In the genomic region with DNA sequence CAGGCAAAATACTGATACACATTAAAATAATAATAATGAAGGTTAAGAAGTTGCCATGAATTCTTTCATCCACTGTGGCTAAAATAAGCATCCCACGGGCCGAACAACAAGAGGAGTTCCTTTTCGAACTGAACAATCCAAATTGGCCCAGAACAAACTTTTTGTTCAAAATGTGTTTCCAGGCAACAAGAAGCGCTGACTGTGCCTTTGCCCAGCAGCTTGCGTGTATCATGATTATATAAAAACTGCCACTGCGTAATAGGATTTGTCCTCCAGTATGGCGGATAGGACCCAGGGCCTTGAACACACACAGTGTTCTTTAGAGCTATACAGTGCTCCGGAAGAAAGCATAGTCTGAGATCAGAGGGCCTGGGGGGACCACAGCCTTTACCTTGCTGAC, we compare ENCODE assay signal across 31 mouse cellular contexts. TPM values are rescaled to one million over a fixed set of nuclear protein-coding genes. Genes with fewer than 3 reads are reported as not detected.
DNase-seq lines count a peak whose midpoint lies in the region; ATAC-seq and TF ChIP-seq lines count a peak whose summit lies in the region.
"Had no signal": no experiment of that assay in that cellular context is flagged by ENCODE, and none has a peak within 500 bp of the region (broad histone marks: within the 10 kb centered on the region; RNA-seq: fewer than 3 reads in every experiment).

No protein-coding gene starts in this region.

- DNase-seq in layer of hippocampus, adult 2 months (ENCODE audit: low spot score in 2 of 2), result no peak
- DNase-seq in layer of hippocampus, adult 8-10 months (ENCODE audit: low spot score in 2 of 2), result no peak
- DNase-seq in midbrain, embryonic 11.5 days (ENCODE audit: low spot score, missing footprints), result peak; percentile 71
- DNase-seq in midbrain, embryonic 14.5 days, result no peak
- peak; percentile 60 for DNase-seq in brain, adult 2 months (ENCODE audit: low read depth, low spot score)
- DNase-seq in kidney, postnatal 36 days, result no peak
- no peak for DNase-seq in ovary, postnatal 10 days (ENCODE audit: low spot score)
- DNase-seq: adrenal gland, adult 2 months; adrenal gland, postnatal 14 days; B cell, adult 2 months; cerebellum, adult 18-20 months; cerebellum, adult 9-10 months; cerebellum, postnatal 14 days; forebrain, postnatal 0 days; gastrocnemius, postnatal 10 days; gastrocnemius, postnatal 36 days; heart, adult 2 months; heart, postnatal 14 days; heart, postnatal 4 days had no signal

- no peak overlapping the region for H3K4me3 ChIP-seq in layer of hippocampus, adult 2 months
- H3K4me3 ChIP-seq in midbrain, embryonic 11.5 days (ENCODE audit: low read depth, low read length), result no peak overlapping the region
- no peak overlapping the region for H3K4me3 ChIP-seq in midbrain, embryonic 14.5 days (replicated peaks; ENCODE audit: low read depth, low read length)
- H3K4me3 ChIP-seq: embryonic facial prominence, embryonic 12.5 days; heart, adult 2 months had no signal

- peak overlapping the region; percentile 85 for H3K27ac ChIP-seq in layer of hippocampus, adult 2 months
- no peak overlapping the region for H3K27ac ChIP-seq in midbrain, embryonic 11.5 days (ENCODE audit: low read depth, low read length)
- H3K27ac ChIP-seq in midbrain, embryonic 14.5 days (replicated peaks; ENCODE audit: low read depth, low read length), result no peak overlapping the region
- H3K27ac ChIP-seq: embryonic facial prominence, embryonic 12.5 days; embryonic facial prominence, embryonic 15.5 days; heart, embryonic 10.5 days; heart, embryonic 13.5 days; hindbrain, embryonic 14.5 days; hindbrain, postnatal 0 days had no signal

- WGBS in midbrain, embryonic 11.5 days, result 89% methylated on average over 8 of the region's 8 CpGs
- 67% methylated on average over 8 of the region's 8 CpGs for WGBS in midbrain, embryonic 14.5 days

- peaks cover 9% of the 10 kb centered on the region; the same call in 1 of the 2 replicates for H3K36me3 ChIP-seq in midbrain, embryonic 11.5 days (ENCODE audit: control insufficient read depth, insufficient read depth, low read length)
- peaks cover 35% of the 10 kb centered on the region for H3K36me3 ChIP-seq in midbrain, embryonic 14.5 days (ENCODE audit: control insufficient read depth, insufficient read depth, low read length)

- H3K4me1 ChIP-seq in midbrain, embryonic 11.5 days (ENCODE audit: control insufficient read depth, insufficient read depth, low read length), result peaks cover 13% of the 10 kb centered on the region
- peaks cover 12% of the 10 kb centered on the region for H3K4me1 ChIP-seq in midbrain, embryonic 14.5 days (ENCODE audit: control insufficient read depth, insufficient read depth, low read length)

- H3K27me3 ChIP-seq in midbrain, embryonic 11.5 days (ENCODE audit: control insufficient read depth, insufficient read depth, low read length), result no peaks in the 10 kb centered on the region
- no peaks in the 10 kb centered on the region for H3K27me3 ChIP-seq in midbrain, embryonic 14.5 days (ENCODE audit: control insufficient read depth, insufficient read depth, low read length)
- H3K27me3 ChIP-seq: CH12.LX; embryonic facial prominence, embryonic 12.5 days; embryonic facial prominence, embryonic 15.5 days; heart, embryonic 13.5 days had no signal

- H3K9me3 ChIP-seq in midbrain, embryonic 11.5 days (ENCODE audit: control insufficient read depth, low read length), result peaks cover 3% of the 10 kb centered on the region; the same call in 1 of the 2 replicates
- no peaks in the 10 kb centered on the region for H3K9me3 ChIP-seq in midbrain, embryonic 14.5 days (ENCODE audit: control insufficient read depth, low read length)
- H3K9me3 ChIP-seq: embryonic facial prominence, embryonic 15.5 days; heart, embryonic 10.5 days; heart, embryonic 13.5 days had no signal

- no peak for TF ChIP-seq CTCF in layer of hippocampus, adult 2 months (conservative IDR thresholded peaks at IDR 0.05)

- no peak for ATAC-seq in midbrain, embryonic 11.5 days (ENCODE audit: low FRiP score)
- no peak for ATAC-seq in midbrain, embryonic 14.5 days (ENCODE audit: low FRiP score, low TSS enrichment)
- ATAC-seq: forebrain, embryonic 14.5 days; forebrain, postnatal 0 days; hindbrain, postnatal 0 days had no signal

- no peak overlapping the region for H3K9ac ChIP-seq in midbrain, embryonic 11.5 days (ENCODE audit: low read length)
- no peak overlapping the region for H3K9ac ChIP-seq in midbrain, embryonic 14.5 days (replicated peaks; ENCODE audit: low read length)
- H3K9ac ChIP-seq: embryonic facial prominence, embryonic 12.5 days; embryonic facial prominence, embryonic 15.5 days; forebrain, postnatal 0 days; heart, embryonic 13.5 days; hindbrain, embryonic 14.5 days had no signal

- H3K4me2 ChIP-seq in midbrain, embryonic 11.5 days, result no peak overlapping the region
- no peak overlapping the region for H3K4me2 ChIP-seq in midbrain, embryonic 14.5 days (ENCODE audit: low read length)
- H3K4me2 ChIP-seq: embryonic facial prominence, embryonic 15.5 days had no signal

RNA-seq across cellular contexts. Expression of a gene that starts 2.6 kb away (rescaled TPM):
- 10 to 100 TPM; 18.3 to 27.0 TPM for total RNA-seq in layer of hippocampus, adult 2 months (2021)
- total RNA-seq in layer of hippocampus, adult 8-10 months (2022), result 10 to 100 TPM in 3 of 4 experiments, 1 to 10 TPM in 1; 7.6 to 33.3 (median 12.1) TPM
- polyA plus RNA-seq in midbrain, embryonic 11.5 days (2014; fragmentation: Nextera tagmentation; extraction: Ambion mirVana), result 2.4 TPM in 1 of 2 replicates, not detected in the other
- 16.3 TPM in 1 of 2 replicates, not detected in the other for polyA plus RNA-seq in midbrain, embryonic 14.5 days (2014; fragmentation: Nextera tagmentation; extraction: Ambion mirVana)
- total RNA-seq: forebrain, postnatal 0 days; granulocyte monocyte progenitor cell, adult 5-6 weeks; hindbrain, postnatal 0 days had no signal
- polyA plus RNA-seq: adrenal gland, adult 2 months; brain, embryonic 14.5 days; forebrain, embryonic 11.5 days; heart, adult 2 months; heart, embryonic 13.5 days; hindbrain, embryonic 11.5 days had no signal

RNA-seq across cellular contexts. Expression of a gene that starts 2.7 kb away (rescaled TPM):
- 100 to 1,000 TPM; 131 to 138 TPM for total RNA-seq in layer of hippocampus, adult 2 months (2021)
- 100 to 1,000 TPM; 144 to 152 (median 147) TPM for total RNA-seq in layer of hippocampus, adult 8-10 months (2022)
- 338 and 353 TPM in 2 replicates for polyA plus RNA-seq in midbrain, embryonic 11.5 days (2014; fragmentation: Nextera tagmentation; extraction: Ambion mirVana)
- 253 and 287 TPM in 2 replicates for polyA plus RNA-seq in midbrain, embryonic 14.5 days (2014; fragmentation: Nextera tagmentation; extraction: Ambion mirVana)

RNA-seq across cellular contexts. Expression of a gene that starts 13.5 kb away (rescaled TPM):
- total RNA-seq in layer of hippocampus, adult 2 months (2021), result 10 to 100 TPM; 81.6 to 95.4 TPM
- 10 to 100 TPM; 64.2 to 89.9 (median 76.6) TPM for total RNA-seq in layer of hippocampus, adult 8-10 months (2022)
- 42.8 and 47.6 TPM in 2 replicates for polyA plus RNA-seq in midbrain, embryonic 11.5 days (2014; fragmentation: Nextera tagmentation; extraction: Ambion mirVana)
- polyA plus RNA-seq in midbrain, embryonic 14.5 days (2014; fragmentation: Nextera tagmentation; extraction: Ambion mirVana), result 55.6 and 66.6 TPM in 2 replicates

RNA-seq across cellular contexts. Expression of a gene that starts 27.1 kb away (rescaled TPM):
- total RNA-seq in layer of hippocampus, adult 2 months (2021), result 10 to 100 TPM; 76.9 to 77.5 TPM
- total RNA-seq in layer of hippocampus, adult 8-10 months (2022), result 10 to 100 TPM; 79.3 to 96.1 (median 86.9) TPM
- polyA plus RNA-seq in midbrain, embryonic 11.5 days (2014; fragmentation: Nextera tagmentation; extraction: Ambion mirVana), result 68.5 and 73.2 TPM in 2 replicates
- polyA plus RNA-seq in midbrain, embryonic 14.5 days (2014; fragmentation: Nextera tagmentation; extraction: Ambion mirVana), result 52.1 and 71.8 TPM in 2 replicates

Comparison
In these comparisons a context has a peak if more than half of its experiments do, and no peak if none do; other contexts are left out.
1. DNase-seq: peak in midbrain, embryonic 11.5 days (single experiment) and brain, adult 2 months (single experiment); none in layer of hippocampus, adult 2 months (0 of 2), layer of hippocampus, adult 8-10 months (0 of 2), midbrain, embryonic 14.5 days (single experiment), kidney, postnatal 36 days (0 of 2) and ovary, postnatal 10 days (single experiment).